Mouse (Mus musculus): ENCODE data around the gene 2010109A12Rik. TPM values are rescaled to one million over a fixed set of nuclear protein-coding genes. Genes with fewer than 3 reads are reported as not detected.

Gene 2010109A12Rik
- polyA plus RNA-seq (2015; fragmentation: Nextera tagmentation; extraction: Ambion mirVana): 1.1 and 1.3 TPM in 2 replicates

- under 1% methylated on average over 73 of the region's 79 CpGs for WGBS
- Histone ChIP-seq H3K27me3 (ENCODE audit: control insufficient read depth, insufficient read depth, low read length) (no peaks in the 10 kb centered on the region), H3K27ac (replicated peaks) (peak within 1 kb of the TSS; percentile 89), H3K9ac (ENCODE audit: low read length) (peak within 1 kb of the TSS; percentile 86), H3K9me3 (ENCODE audit: control insufficient read depth, low read length) (no peaks in the 10 kb centered on the region), H3K4me1 (replicated peaks; ENCODE audit: control insufficient read depth, insufficient read depth) (no peaks in the 10 kb centered on the region), H3K36me3 (ENCODE audit: control insufficient read depth, insufficient read depth, low read length) (no peaks in the 10 kb centered on the region), H3K4me2 (replicated peaks; ENCODE audit: low read depth) (peak within 1 kb of the TSS; percentile 67), H3K4me3 (ENCODE audit: low read depth, low read length) (peak within 1 kb of the TSS; percentile 95)
- ATAC-seq (ENCODE audit: low FRiP score, low TSS enrichment) (peak; percentile 97), DNase-seq (ENCODE audit: low spot score) (peak; percentile 94)
- TF ChIP-seq CTCF (IDR thresholded peaks at IDR 0.05; ENCODE audit: low read depth) (no peak), EP300 (optimal IDR thresholded peaks at IDR 0.05) (peak; percentile 83)
Observed at GRCm38 (mm10) chr5:93206109-93207005, at the start of gene 2010109A12Rik, which contains the start of gene Ccni. Gene 2010109A12Rik (plus strand): TSS chr5:93206518. Gene Ccni (minus strand): TSS chr5:93206495.

- no peak overlapping the region for H3K27ac ChIP-seq (replicated peaks)
- H3K4me1 ChIP-seq (replicated peaks; ENCODE audit: control insufficient read depth, insufficient read depth): no peaks in the 10 kb centered on the region
- TF ChIP-seq CTCF (IDR thresholded peaks at IDR 0.05; ENCODE audit: low read depth) (peak; percentile 82), EP300 (optimal IDR thresholded peaks at IDR 0.05) (no peak)
- H3K36me3 ChIP-seq (ENCODE audit: control insufficient read depth, insufficient read depth, low read length): peaks cover 18% of the 10 kb centered on the region; the same call in 1 of the 2 replicates
- H3K9me3 ChIP-seq (ENCODE audit: control insufficient read depth, low read length): no peaks in the 10 kb centered on the region
- H3K9ac ChIP-seq (ENCODE audit: low read length): no peak overlapping the region
- WGBS: 85% methylated on average over 3 of the region's 3 CpGs
- no peak overlapping the region for H3K4me3 ChIP-seq (ENCODE audit: low read depth, low read length)
- peak; percentile 46 for DNase-seq (ENCODE audit: low spot score)
- H3K27me3 ChIP-seq (ENCODE audit: control insufficient read depth, insufficient read depth, low read length): no peaks in the 10 kb centered on the region
- no peak overlapping the region for H3K4me2 ChIP-seq (replicated peaks; ENCODE audit: low read depth)
- no peak; the same call in 1 of the 2 replicates for ATAC-seq (ENCODE audit: low FRiP score, low TSS enrichment)
Observed at GRCm38 (mm10) chr5:93163541-93163940, 42.8 kb upstream of the 2010109A12Rik start.

DNA sequence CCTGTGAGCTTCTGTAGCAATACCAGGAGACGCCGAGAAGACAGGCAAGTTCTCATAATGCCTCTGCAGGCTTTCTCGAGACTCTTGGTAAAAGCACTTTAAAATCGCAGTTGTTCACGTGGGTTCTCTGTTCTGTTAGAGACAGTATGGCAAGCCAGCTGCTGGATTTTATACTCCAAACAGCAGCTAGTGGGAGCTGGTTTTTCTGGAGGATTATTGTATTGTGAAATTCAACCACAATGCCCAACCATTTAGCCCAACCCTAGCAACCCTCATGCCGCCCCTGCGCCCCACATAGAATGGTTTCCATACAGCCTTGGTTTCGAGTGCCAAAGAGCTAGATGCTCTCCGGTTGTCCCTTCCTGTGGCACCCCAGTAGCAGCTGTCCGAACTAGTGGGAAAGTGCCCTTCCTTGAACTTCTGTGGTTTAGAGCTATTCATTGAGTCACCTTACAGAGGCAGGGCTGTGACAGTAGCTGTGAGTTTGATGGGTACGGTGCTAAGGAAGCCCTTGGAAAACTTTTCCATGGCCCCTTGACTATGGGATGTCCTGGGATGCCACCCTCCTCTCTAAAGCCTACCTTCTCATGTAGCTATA, 38.3 kb upstream of the 2010109A12Rik start:
- WGBS: 85% methylated on average over 11 of the region's 11 CpGs
- no peak; the same call in 1 of the 2 replicates for TF ChIP-seq CTCF (IDR thresholded peaks at IDR 0.05; ENCODE audit: low read depth)
- TF ChIP-seq EP300 (optimal IDR thresholded peaks at IDR 0.05): no peak
- H3K4me3 ChIP-seq (ENCODE audit: low read depth, low read length): no peak overlapping the region
- ATAC-seq (ENCODE audit: low FRiP score, low TSS enrichment): no peak
- H3K27ac ChIP-seq (replicated peaks): no peak overlapping the region
- H3K4me2 ChIP-seq (replicated peaks; ENCODE audit: low read depth): no peak overlapping the region
- DNase-seq (ENCODE audit: low spot score): no peak
- H3K27me3 ChIP-seq (ENCODE audit: control insufficient read depth, insufficient read depth, low read length): no peaks in the 10 kb centered on the region
- H3K9ac ChIP-seq (ENCODE audit: low read length): no peak overlapping the region
- H3K4me1 ChIP-seq (replicated peaks; ENCODE audit: control insufficient read depth, insufficient read depth): no peaks in the 10 kb centered on the region
- H3K36me3 ChIP-seq (ENCODE audit: control insufficient read depth, insufficient read depth, low read length): peaks cover 16% of the 10 kb centered on the region
- no peaks in the 10 kb centered on the region for H3K9me3 ChIP-seq (ENCODE audit: control insufficient read depth, low read length)

- Histone ChIP-seq H3K4me3 (ENCODE audit: low read depth, low read length) (no peak overlapping the region), H3K4me1 (replicated peaks; ENCODE audit: control insufficient read depth, insufficient read depth) (no peaks in the 10 kb centered on the region), H3K9ac (ENCODE audit: low read length) (no peak overlapping the region), H3K9me3 (ENCODE audit: control insufficient read depth, low read length) (no peaks in the 10 kb centered on the region), H3K27me3 (ENCODE audit: control insufficient read depth, insufficient read depth, low read length) (no peaks in the 10 kb centered on the region), H3K4me2 (replicated peaks; ENCODE audit: low read depth) (no peak overlapping the region), H3K36me3 (ENCODE audit: control insufficient read depth, insufficient read depth, low read length) (peaks cover 16% of the 10 kb centered on the region), H3K27ac (replicated peaks) (no peak overlapping the region)
- ATAC-seq (ENCODE audit: low FRiP score, low TSS enrichment) (no peak), DNase-seq (ENCODE audit: low spot score) (no peak)
- WGBS: 87% methylated on average over 6 of the region's 6 CpGs
- no peak for TF ChIP-seq CTCF (IDR thresholded peaks at IDR 0.05; ENCODE audit: low read depth)
Observed at GRCm38 (mm10) chr5:93168654-93169053, 37.7 kb upstream of the 2010109A12Rik start.

DNA sequence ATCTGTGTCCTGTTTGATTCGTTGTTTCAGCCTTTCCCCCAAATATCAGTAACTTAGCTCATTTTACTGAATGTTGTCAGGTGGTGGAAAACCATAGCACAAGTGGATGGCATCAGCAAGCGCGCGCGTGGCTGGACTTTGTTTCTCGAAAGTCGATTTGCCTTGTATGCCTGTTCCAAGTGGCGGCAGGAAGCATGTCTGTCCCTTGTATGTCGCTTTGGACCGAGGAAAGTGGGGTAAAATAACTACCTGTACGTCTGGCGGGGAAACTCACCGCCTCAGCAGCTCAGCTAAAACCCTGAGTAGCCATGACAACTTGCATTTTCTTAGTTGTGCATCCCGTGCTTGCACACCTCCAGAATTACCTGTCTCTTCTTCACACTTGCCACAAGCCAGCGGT, 34.9 kb upstream of the 2010109A12Rik start:
- no peak for ATAC-seq (ENCODE audit: low FRiP score, low TSS enrichment)
- Histone ChIP-seq H3K27me3 (ENCODE audit: control insufficient read depth, insufficient read depth, low read length) (no peaks in the 10 kb centered on the region), H3K36me3 (ENCODE audit: control insufficient read depth, insufficient read depth, low read length) (peaks cover 13% of the 10 kb centered on the region), H3K9me3 (ENCODE audit: control insufficient read depth, low read length) (no peaks in the 10 kb centered on the region), H3K4me2 (replicated peaks; ENCODE audit: low read depth) (no peak overlapping the region), H3K4me3 (ENCODE audit: low read depth, low read length) (no peak overlapping the region), H3K9ac (ENCODE audit: low read length) (no peak overlapping the region), H3K4me1 (replicated peaks; ENCODE audit: control insufficient read depth, insufficient read depth) (no peaks in the 10 kb centered on the region), H3K27ac (replicated peaks) (no peak overlapping the region)
- WGBS: 94% methylated on average over 15 of the region's 15 CpGs
- TF ChIP-seq CTCF (IDR thresholded peaks at IDR 0.05; ENCODE audit: low read depth): no peak
- no peak for TF ChIP-seq EP300 (optimal IDR thresholded peaks at IDR 0.05)
- no peak for DNase-seq (ENCODE audit: low spot score)

All from stomach, postnatal 0 days (tissue).